Mouse (Mus musculus) lung, postnatal 10 days (tissue): ENCODE results near the gene Dda1.
A peak's percentile ranks its signal among the peaks of the same experiment; 100 is the strongest.

Experiments used
- DNase-seq: peaks from one replicate; pipeline ENCODE4 v3.0.0; 2021

Dda1 gene

DNA sequence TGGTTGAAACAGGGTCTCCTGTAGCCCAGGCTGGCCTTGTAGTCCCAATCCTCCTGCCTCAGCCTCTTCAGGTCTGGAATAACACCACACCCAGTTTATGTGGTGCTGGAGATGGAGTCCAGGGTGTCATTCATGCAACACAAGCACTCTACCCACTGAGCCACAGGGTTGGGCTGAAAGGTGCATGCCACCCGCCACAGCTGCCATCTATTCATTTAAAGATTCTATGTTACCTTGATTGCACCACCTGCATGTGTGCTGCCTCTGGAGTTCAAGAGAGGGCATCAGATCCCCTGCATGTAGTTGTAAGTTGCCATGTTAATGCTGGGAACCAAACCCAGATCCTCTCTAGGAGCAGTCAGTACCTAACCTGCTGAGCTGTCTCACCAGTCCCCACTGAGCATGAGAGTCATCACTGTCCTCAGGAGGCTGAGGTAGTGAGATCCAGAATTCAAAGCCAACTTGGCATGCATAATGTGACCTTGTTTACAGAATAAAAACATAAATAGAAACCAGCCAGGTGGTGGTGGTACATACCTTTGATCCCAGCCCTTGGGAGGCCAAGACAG is 28.2 kb downstream of the Dda1 start:
- DNase-seq: no peak

GRCm38 (mm10) chr8:71497881-71498501 is 29.0 kb downstream of the Dda1 start:
- peak; percentile 75 for DNase-seq

GRCm38 (mm10) chr8:71498816-71499690 is 30.1 kb downstream of the Dda1 start:
- peak; percentile 68 for DNase-seq

- DNase-seq: no peak
Measured at GRCm38 (mm10) chr8:71504349-71504748, 35.4 kb downstream of the Dda1 start.

DNA sequence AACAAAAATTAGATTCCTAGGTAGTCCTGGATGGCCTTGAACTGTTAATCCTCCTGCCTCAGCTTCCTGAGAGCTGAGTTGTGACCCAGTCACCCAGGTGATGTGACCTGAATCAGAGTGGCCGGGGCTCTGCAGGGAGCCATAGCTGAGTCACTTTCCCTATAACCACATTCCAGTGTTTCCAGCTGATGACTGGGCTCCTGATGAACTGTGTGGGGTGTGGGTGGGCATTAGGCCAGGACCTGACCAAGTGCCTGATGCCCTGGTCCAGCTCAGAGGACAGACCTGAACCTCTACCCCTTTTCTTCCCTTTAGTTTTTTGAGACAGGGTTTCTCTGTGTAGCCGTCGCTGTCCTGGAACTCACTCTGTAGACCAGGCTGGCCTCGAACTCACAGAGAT is 36.3 kb downstream of the Dda1 start:
- DNase-seq: no peak

- peak; percentile 58 for DNase-seq
Measured at GRCm38 (mm10) chr8:71505979-71506378, 37.0 kb downstream of the Dda1 start.

DNA sequence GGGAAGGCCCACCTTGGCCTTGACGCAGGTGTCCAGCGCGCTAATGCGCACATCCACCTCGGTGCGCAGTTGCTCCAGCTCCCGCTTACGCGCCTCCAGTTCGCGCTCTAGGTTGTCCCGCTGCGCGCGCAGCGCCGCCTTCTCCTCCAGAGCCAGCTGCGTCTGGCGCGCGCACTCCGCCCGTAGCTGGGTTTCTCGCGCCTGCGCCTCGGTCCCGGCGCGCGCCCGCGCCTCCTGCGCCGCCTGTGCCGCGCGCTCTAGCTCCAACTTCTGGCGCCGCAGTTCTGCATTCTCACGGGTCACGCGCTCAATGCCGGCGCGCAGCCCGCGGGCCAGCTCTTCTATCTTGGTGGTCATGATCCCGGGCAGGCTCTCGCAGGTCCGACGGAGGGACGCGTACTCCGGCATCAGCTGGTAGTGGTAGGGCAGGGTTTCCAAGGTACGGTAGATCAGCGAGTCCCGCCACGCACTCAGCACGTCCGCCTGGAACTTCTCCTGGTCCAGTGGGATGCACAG is 38.6 kb downstream of the Dda1 start:
- peak; percentile 85 for DNase-seq

- DNase-seq: no peak
Measured at GRCm38 (mm10) chr8:71509316-71509715, 40.3 kb downstream of the Dda1 start.

DNA sequence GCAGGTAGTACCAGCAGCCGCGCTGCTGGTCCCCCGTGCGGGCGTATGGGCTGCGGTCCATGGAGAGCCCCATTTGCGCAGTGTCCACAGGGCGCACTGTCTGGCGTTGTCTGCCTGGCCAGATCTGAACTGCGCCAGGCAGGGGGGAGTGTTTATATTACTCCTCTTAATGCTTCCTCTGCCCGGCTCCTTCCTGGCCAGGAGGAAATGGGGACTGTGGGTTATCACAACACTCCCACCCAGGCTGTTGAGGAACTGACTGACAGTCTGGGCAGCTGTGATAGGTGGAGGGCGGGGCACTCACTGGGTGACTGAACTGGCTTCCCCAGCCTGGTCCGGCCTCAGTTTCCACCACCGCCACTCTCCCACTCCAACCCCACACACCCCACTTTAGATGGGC is 42.6 kb downstream of the Dda1 start, which contains the start of gene Plvap:
Plvap (minus strand) TSS at position 109 of the 400 bp plus-strand sequence.
- DNase-seq: peak; percentile 82

- peak; percentile 61 for DNase-seq
Measured at GRCm38 (mm10) chr8:71513018-71513754, 44.2 kb downstream of the Dda1 start.

- DNase-seq: no peak
Measured at GRCm38 (mm10) chr8:71515043-71515442, 46.0 kb downstream of the Dda1 start.

DNA sequence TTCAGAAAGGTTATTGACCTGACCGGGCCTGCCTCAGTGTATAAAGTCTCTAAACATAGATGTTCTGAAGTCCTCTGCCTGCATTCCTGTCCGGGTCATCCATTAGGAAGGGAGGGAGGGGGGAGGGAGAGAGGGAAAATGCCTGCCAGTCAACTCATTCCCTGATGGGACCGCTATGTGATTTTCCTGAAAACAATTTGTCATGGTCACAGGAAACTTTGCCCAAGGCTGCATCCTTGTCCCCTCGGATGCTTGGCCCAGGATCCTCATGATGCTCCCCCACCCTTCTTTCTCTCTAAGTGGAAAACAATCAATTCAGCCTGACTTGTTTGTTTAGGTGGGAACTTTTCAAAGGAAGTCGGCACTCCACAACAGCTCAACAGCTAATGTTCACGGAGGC is 47.8 kb downstream of the Dda1 start:
- DNase-seq: peak; percentile 62

- peak; percentile 88 for DNase-seq
Measured at GRCm38 (mm10) chr8:71519037-71519825, 50.2 kb downstream of the Dda1 start.

DNA sequence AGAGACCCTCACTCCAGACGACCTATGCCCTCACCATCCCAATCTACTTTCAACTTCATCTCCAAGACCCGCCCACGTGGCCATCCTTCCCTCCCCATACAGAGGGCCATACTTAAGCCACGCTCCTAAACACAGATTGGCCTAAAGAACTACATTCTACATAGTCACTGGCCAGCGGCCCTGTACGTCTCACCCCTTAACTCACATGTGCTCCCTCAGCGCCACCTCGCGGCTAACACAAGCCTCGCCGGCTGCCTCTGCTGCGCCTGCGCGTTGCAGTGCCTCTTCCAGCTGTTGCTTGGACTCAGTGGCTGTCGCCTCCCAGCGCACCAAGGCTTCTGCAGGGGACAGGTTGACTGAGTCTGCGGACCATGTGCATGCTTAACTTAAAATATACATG is 52.6 kb downstream of the Dda1 start:
- DNase-seq: peak; percentile 98

GRCm38 (mm10) chr8:71525226-71526050 is 56.4 kb downstream of the Dda1 start, which contains the start of gene Ccdc194:
Gene Ccdc194 (minus strand): TSS chr8:71525711.
- no peak for DNase-seq
